Mouse (Mus musculus) WW6 (cell line): ENCODE measurements at regions not wholly inside any gene's neighbourhood (a gene's known extent, or its start where the extent isn't known, plus 50 kb on each side); places are given as distances from the start of the nearest gene placed in this dataset.
"Not testable (repeated sequence)": the region's sequence is repeated elsewhere in the genome, so short reads cannot be mapped to it uniquely, and the experiment has no call there.

Experiments
- DNase-seq: peaks from one replicate; pipeline ENCODE4 v3.0.0-alpha.2; 2013; ENCODE audit warnings: low read depth, low spot score

DNA sequence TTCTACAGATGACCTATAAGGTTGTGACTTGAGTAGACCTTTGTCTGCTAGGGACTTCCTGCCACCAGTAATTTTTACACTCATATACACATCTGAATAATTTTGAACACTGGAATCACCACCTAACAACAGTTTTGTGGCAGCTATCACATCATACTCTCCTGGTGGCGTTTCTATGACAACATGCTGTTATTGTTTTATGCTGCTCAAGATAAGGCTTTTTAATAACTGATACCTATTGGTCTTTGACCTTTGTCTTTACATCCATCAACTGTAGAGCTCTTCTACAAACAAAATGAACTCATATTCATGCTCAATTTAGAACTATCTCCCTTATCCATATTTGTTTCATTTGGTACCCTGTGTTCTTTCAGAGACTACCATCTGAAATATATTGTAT is 556.0 kb downstream of the Nyap2 start:
- DNase-seq: no peak

DNA sequence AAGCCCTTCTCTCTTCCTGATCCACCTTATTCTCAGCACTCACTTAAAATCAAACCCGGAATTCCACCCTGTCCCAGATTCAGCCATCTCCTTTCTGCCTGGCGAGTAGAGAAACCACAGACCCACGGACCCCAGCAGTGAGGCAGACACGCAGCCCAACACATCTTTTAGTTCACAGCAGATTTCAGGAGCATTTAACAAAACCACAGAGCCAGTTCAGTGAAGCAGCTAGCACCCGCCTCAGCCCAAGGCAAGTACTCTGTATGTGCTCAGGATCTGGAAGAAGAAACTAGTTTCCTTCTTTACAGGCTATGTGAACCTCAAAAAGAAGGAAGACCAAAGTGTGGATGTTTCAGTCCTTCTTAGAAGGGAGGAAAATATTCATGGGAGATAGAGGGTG is 560.6 kb downstream of the Nyap2 start:
- DNase-seq: no peak

DNA sequence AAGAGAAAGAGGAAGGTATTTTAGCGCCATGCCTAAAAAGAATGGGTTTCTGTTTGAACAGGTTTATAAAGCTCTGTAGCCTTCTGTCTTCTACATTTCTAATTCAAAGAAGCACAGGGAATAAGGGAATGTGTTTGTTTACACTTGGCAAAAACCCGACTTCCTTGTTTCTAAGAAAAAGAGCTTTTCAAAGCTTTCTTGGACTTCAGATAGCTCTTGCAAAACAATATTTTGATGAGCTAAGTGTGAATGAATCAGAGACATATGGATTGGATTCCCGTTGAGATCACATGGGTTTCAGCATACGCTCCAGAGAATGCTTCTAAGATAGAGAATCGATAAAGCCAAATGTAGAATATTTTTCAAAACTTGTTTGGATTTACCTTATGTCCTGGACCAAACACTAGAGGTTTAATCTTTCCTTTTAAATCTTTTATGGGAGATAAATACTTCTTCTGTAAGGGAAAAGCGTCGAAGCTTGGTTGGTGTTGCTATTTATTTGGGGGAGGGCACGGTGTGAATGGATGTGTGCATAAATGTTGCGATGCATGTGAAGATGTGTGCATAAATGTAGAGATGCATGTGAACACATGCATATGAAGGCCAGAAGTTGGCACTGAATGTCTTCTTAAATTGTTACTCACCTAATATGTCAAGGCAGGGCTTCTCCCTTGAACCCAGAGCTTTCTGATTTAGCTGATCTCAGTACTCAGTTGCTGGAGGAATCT is 576.4 kb downstream of the Nyap2 start:
- DNase-seq: no peak

DNA sequence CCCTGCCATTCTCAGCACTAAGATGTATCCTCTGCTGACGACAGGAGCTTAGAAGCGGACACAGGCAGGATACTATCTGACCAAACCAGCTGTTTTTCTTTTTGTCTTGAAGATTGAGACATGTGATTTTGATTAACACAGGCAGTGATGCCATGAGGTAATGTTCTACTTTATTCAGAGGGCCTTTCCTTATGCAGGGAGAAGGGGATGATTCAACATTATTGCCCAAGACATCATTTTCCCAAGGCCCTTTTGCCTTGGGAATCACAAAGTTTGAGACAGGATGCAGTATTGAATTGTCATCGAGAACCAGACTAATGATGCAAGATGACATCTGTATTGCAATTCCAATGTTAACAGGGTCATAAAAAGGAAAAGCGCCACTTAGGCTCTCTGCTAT is 571.7 kb upstream of the Gm9747 start:
- no peak for DNase-seq

DNA sequence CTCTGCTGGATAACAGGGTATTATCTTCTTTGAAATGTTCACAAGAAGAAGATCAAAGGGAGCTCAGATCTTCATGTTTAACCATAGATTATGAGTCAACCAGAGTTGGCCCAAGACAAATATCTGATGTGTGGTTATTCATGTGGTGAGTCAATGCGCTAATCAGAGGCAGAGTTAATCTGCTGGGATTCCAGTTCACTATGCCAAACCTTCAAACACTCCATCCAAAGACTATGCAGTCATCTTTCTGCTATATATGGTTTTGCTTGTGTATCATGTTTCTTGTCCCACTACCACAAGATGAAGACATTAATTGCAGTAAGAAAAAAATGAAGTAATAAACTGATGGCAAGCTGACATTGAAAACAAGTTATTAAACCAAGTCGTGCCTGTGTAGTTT is 561.8 kb upstream of the Gm9747 start:
- no peak for DNase-seq

DNA sequence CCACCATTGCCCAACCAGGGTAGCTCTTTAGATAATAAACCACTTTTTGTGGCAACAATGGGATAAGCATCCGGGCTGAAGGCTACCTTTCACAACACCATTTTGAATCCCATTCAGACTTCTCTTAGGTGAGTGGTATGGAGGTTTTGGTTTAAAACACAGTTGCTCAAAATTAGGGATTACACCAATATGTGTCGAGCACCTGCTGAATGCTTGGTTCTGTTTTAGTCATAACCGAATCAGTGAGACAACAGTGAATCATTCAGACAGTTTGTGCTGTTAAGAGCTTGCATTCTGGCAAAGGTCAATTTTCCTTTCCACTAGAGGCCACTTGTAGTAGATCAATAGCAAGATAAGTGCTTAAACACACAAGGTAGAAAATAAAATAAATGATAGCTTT is 561.2 kb upstream of the Gm9747 start:
- no peak for DNase-seq

DNA sequence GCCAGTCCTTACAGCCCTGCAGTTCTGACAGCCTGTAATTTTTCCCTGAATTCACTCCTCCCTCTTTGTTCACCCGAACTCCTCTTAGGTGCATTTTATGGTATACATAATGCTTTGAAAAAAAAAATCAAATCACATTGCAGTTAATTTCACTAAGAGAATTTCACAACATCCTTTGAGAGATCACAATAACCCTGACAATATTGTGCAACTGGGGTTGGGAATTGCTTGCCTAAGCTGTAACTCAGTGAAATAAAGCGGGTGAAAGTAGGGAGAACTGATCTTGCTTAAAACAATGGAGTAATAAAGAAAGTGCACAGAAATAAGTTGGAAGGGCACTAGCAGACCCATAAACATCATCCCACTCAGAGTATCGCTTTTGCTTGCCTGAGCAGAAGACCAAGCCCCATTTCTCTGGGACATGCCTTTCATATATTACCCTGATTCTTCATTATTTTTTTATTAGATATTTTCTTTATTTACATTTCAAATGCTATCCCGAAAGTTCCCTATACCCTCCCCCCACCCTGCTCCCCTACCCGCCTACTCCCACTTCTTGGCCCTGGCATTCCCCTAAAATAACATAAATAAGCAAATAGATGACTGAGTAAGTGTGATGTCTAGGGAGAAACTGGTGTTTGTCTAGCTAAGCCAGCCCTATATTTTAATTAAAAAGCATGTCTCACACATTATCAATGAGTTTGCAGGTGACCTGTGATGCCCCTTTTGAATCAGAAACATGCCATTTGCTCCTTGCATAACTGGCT is 557.2 kb upstream of the Gm9747 start:
- no peak for DNase-seq

DNA sequence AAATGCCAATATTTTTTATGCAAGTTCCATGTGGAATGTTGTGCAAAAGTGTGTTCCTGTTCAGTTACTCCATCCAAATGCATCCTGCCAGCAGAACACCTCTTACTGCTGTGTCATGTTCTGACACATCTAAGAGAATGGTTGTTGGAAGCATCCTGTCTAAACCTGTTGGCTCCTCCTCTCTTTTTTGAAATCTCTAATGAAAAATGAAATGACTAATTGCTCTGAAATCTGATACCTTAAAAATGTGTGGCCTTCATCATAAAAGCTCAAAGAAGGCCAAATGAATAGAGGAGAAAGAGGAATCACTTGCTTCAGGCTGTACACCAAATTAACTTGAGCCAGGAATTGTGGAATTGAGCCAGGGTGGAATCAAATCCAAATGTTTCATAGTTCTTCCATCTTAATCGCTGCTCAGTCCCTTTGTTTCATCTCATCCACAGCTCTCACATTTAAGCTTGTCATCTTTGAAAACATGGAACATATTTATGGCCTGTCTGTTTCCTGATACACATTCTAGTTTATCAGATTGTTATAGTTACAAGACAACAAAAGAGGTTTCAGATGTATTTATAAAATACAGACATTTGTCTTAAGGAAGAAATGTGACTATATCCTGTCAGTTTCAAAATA is 555.0 kb upstream of the Gm9747 start:
- DNase-seq: no peak

DNA sequence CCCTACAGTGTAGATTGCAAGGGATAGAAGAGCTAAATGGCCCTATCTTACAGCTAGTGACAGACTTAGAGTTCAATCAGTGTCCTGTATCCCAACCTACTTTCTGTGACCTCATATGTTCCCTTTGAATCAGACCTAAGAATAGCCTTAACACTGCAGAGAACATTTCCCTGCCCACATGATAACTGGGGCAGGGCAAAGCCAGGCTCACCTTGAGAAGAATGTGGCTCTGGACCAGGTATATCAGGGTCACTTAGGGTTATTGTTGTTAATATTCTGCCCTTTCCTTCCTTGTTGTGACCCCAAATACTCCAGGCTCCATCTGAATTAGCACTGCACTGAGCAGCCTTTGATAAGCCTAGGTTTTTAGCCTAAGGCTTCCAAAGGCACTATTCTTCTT is 536.8 kb upstream of the Gm9747 start:
- no peak for DNase-seq

DNA sequence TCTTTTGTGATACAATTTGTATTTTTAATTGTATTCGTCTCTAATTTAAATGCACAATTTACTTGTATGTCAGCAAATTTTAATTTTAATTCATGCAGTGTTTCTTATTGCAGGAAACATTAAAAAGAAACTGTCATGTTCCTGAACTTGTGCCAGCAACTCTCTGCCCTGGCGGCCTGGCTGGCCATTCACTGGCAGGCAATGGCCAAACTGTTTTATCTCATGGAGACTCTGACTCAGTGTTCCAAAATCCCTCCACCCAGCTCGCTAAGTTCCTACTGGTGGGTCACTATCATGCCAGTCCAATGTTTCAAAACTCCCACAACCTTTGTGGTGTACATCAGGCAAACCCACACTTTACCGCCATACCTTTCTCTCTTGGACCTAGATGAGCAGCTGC is 523.7 kb upstream of the Gm9747 start:
- no peak for DNase-seq

DNA sequence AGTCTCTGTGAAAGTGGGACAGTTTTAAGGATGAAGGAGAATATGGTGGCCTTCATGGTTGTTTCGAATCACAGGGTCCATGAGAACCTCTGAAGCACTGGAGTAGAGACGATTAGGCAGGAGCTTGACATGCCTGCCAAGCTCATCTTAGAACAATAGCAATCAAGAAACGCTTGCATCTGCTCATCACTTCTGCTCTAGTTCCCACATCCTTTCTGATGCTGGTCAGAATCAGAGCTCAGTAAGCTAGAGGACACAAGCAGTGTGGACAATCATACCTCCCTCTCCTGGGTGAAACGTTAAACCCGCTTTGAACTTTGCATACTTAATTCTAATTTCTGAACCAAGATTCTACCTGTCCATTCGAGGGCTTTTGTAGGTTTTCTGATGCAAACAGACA is 515.8 kb upstream of the Gm9747 start:
- no peak for DNase-seq

DNA sequence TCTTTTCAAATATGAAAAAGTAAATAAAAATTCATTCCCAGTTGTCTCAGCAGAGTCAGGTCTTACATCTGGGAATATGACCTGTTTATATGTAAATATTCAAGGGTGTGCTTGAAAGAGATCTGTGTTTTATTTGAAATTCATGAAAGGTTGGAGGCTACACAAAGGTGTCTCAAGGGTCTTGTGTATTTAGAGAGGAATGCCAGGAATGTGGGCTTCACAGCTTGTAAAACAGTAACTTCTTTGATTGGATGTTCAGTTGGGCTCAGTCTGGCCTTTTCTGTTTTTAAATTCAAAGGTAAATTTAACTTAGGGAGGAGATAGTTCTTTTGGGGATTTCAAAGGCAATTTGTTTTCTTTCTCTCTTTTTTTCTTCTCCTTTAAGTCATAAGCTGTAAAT is 514.7 kb upstream of the Gm9747 start:
- no peak for DNase-seq

DNA sequence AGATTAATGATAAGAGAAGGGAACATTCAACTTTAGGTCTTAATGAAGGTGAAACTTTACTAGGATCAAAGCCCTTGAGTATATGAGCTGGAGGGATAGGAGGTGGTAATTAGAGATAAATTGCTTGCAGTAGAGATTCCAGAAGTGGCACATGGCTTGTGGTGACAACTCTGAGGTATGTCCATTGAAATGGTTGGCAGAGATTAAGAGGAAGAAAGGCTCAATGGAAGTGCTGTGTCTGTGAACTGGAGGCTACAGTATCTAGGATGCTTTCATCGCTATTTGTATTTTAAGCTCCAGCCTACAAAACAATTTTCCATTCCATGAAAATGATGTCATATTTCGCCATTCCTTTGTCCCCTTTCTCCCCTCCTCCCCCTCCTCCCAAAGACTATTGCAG is 508.1 kb upstream of the Gm9747 start:
- no peak for DNase-seq

DNA sequence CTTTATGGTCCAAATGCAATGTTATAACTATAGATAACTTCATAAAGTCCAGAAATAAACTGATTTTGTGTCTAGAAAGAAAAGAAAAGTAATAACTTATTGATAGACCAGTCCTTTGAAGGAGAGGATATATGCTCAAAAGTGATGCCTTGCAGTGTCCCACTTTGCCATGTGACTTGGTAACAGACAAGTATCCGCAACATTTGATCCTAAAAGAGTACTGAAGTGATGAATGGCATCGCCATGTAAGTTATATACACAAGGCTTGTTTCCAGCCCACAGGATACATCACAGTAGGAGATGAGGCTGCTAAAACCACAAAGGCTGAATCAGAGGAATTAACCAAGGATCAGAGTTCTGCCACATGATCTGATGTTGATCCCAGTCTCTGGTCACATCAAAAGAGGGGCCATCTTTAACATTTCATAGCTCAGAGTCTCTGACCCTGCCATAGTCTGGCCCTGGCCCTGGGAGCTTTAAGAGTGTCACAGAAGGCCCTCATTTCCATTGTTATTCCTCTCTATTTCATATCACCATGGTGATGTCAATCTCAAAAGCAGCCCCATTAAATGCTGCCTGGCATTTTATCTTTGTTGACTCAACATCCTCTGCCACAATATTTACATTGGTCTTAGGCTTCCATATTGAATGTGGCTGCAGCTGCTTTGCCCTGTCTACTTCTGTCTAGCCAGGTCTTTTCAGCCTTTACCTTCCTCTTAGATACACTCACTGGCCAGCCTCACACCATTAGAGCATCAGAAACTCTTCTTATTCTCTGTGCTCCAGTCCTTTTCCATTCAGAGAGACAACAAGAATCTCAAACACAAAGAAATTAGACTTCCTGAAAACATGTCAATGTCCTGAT is 506.4 kb upstream of the Gm9747 start:
- no peak for DNase-seq

DNA sequence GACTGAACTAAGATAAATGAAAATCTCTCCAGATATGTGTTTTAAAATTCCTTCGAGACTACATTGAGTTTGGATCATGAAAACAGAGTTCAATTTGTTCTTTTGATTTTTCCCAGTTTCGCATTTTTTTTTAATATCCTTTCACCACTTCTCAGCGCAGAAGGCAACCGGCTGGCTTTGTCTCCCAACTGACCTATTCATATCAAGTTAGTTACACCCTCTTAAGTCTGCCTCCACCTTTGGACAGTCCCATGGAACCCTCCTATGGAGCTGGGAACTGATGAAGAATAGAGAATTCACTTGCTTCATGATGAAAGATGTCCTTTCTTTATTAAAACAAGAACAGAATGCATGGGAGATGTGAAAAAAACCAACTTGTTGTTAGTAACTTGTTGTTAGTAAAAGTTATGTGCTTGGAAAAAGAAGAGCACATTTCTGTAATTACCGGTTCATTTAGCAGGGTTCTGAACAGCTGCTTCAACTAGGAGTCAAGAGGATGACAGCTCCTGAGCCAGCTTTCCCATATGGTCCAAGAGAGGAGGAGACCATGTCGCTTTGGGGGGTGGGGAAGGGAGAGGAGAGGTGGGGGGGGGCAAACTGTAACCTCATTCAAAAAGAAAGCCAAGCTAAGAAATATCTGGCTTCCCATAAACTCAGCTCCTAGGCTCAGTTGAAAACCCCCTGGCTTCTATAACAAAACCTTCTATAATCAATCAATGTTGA is 495.6 kb upstream of the Gm9747 start:
- no peak for DNase-seq

DNA sequence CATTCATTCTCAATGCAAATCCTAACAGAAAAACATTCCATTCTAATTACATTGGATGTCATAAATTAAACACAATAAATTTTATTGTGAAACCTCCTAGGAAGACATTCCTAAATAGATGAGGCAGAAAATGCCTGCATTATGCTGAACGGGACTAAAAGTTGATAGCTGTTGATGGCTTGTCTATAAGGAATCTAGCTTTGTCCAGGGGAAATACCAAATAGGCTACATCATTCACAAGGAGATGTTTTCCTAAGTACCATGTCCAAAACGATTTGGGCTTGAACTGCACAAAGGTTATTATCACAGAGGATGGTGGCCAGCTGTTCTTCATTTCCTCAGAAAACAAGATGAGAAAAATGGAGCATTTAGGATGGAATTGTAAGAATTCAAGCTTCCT is 494.5 kb upstream of the Gm9747 start:
- DNase-seq: no peak

DNA sequence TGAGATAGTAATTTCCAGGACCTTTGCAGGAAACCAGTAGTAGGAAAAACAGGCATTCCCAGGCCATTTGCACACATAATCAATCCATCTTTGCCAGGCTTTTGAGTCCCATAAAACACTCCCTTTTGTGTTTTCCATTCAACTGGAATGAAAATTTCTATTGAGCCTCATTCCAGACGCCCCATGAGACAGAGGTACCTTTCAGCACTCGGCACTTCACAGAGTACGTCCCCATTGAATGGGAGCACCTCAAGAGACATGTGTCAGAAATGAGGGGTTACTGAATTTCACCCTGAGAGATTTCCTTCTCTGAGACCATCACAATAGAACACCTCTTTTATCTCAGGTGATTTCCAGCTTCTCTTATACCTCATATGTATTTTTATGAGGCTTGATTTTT is 493.5 kb upstream of the Gm9747 start:
- DNase-seq: no peak

DNA sequence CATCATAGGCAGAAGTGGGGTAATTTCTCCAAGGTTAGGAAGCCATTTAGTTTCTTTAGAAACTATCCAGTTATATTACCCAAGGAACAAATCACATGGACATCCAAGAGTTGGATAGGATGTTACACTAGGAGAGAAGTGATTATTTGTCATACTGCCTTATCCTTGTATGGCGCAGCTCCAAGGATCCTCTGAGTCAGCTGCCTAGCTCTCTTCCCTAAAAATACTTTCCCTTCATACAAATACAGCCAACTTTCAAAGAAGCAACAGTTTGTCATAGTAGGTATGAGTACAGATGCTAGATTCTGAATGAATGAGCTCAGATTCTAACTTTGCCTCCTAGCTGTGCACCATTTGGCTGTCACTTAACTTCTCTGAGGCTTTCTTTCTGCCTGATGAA is 492.9 kb upstream of the Gm9747 start:
- DNase-seq: no peak

DNA sequence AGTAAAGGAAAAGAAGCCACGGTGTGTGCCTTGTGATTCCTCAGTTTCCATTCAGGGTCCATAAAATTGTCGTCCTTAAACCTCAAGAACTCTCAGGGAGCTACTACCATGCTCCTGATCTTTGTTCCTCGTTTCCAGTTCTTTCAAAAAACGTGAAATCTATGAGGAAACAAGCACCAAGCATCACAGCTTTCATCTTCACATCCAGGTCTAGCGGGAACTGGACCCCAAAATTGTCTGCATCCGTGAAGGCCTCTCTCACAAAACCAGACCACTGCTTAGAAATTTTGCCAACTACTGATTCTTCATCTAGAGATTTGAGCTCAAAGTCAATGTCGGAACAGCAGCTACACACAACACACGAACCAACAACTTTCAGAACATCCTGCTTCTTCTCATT is 491.0 kb upstream of the Gm9747 start:
- not testable (repeated sequence) for DNase-seq

DNA sequence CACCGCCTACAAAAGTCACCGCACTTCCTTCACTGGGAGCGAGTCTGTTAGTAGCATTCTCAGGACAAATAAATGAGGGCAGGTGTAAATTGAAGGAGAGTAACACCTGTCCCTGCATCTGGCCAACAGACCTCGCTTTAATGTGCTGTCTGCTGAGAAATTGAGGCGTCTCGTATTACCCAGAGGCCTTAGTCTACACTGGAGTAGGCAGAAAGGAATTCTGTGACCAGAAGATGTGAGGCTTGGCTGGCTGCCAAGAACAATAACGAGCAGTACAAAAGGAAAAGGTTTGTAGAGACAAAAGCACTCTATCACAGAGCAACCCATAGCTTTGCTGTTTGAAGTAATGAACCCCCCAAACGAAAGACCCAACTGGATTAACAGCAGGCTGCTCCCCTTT is 488.4 kb upstream of the Gm9747 start:
- DNase-seq: no peak
